Mouse (Mus musculus) retina, postnatal 7 days (tissue): ENCODE measurements around the gene Lyzl4.
"Not testable (repeated sequence)": the region's sequence is repeated elsewhere in the genome, so short reads cannot be mapped to it uniquely, and the experiment has no call there.

Source experiments
- DNase-seq: peaks from one replicate; pipeline ENCODE4 v3.0.0-alpha.2; 2012; ENCODE audit warnings: low read depth, low spot score

Gene Lyzl4

GRCm38 (mm10) chr9:121600201-121600860 lies 41.6 kb downstream of the Lyzl4 start:
- no peak for DNase-seq

- no peak for DNase-seq
Measured at GRCm38 (mm10) chr9:121599551-121599950, 42.3 kb downstream of the Lyzl4 start.

- DNase-seq: no peak
Measured at GRCm38 (mm10) chr9:121598106-121598505, 43.8 kb downstream of the Lyzl4 start.

GRCm38 (mm10) chr9:121594771-121595170 lies 47.1 kb downstream of the Lyzl4 start:
- no peak for DNase-seq

GRCm38 (mm10) chr9:121593768-121594167 lies 48.1 kb downstream of the Lyzl4 start:
- not testable (repeated sequence) for DNase-seq

- no peak for DNase-seq
Measured at GRCm38 (mm10) chr9:121592948-121593550, 48.8 kb downstream of the Lyzl4 start.

- no peak for DNase-seq
Measured at GRCm38 (mm10) chr9:121589533-121589932, 52.4 kb downstream of the Lyzl4 start.

GRCm38 (mm10) chr9:121574380-121574779 lies 67.5 kb downstream of the Lyzl4 start:
- no peak for DNase-seq

GRCm38 (mm10) chr9:121568451-121568850 lies 73.4 kb downstream of the Lyzl4 start:
- no peak for DNase-seq

GRCm38 (mm10) chr9:121566387-121566786 lies 75.5 kb downstream of the Lyzl4 start:
- DNase-seq: no peak

- DNase-seq: no peak
Measured at GRCm38 (mm10) chr9:121563276-121563675, 78.6 kb downstream of the Lyzl4 start.

GRCm38 (mm10) chr9:121560515-121560914 lies 81.4 kb downstream of the Lyzl4 start:
- DNase-seq: no peak

GRCm38 (mm10) chr9:121558167-121558566 lies 83.7 kb downstream of the Lyzl4 start:
- DNase-seq: no peak

GRCm38 (mm10) chr9:121556913-121557312 lies 85.0 kb downstream of the Lyzl4 start:
- no peak for DNase-seq

GRCm38 (mm10) chr9:121555395-121556000 lies 86.4 kb downstream of the Lyzl4 start:
- no peak for DNase-seq

GRCm38 (mm10) chr9:121553643-121554042 lies 88.3 kb downstream of the Lyzl4 start:
- no peak for DNase-seq

GRCm38 (mm10) chr9:121550327-121550771 lies 91.5 kb downstream of the Lyzl4 start:
- no peak for DNase-seq

GRCm38 (mm10) chr9:121549444-121549843 lies 92.5 kb downstream of the Lyzl4 start:
- DNase-seq: no peak

- no peak for DNase-seq
Measured at GRCm38 (mm10) chr9:121549010-121549409, 92.9 kb downstream of the Lyzl4 start.

- no peak for DNase-seq
Measured at GRCm38 (mm10) chr9:121547431-121547830, 94.5 kb downstream of the Lyzl4 start.

GRCm38 (mm10) chr9:121541530-121541929 lies 100.4 kb downstream of the Lyzl4 start:
- DNase-seq: no peak

GRCm38 (mm10) chr9:121532626-121533025 lies 109.3 kb downstream of the Lyzl4 start:
- DNase-seq: no peak
